Mouse (Mus musculus) stomach, embryonic 14.5 days (tissue): ENCODE measurements around the gene Plod1. TPM values are rescaled to one million over a fixed set of nuclear protein-coding genes. Genes with fewer than 3 reads are reported as not detected.

Experiments used
- ATAC-seq: fragments of 200-750 bp; cut with Nextera tagmentation; 2 replicates; pipeline ENCODE4 v1.8.0; 2017; ENCODE audit warnings: low read depth, moderate TSS enrichment; ENCODE audit not compliant: insufficient number of reproducible peaks, insufficient read depth, low FRiP score
- H3K27ac ChIP-seq: fragments of 300-500 bp; sonication (generic); 2 replicates; pipeline ENCODE4 v1.5.1; 2014; ENCODE audit warnings: mild to moderate bottlenecking, low read length, moderate library complexity, mixed read lengths
- H3K27me3 ChIP-seq: fragments of 300-500 bp; sonication (generic); 2 replicates; pipeline ENCODE4 v1.6.1; 2014; ENCODE audit warnings: low read length, control low read depth, mixed read lengths; ENCODE audit not compliant: control insufficient read depth, insufficient read depth
- H3K36me3 ChIP-seq: fragments of 300-500 bp; sonication (generic); 2 replicates; pipeline ENCODE4 v1.6.1; 2014; ENCODE audit warnings: mild to moderate bottlenecking, control low read depth, low read length, moderate library complexity, mixed read lengths; ENCODE audit not compliant: control insufficient read depth, insufficient read depth
- H3K4me1 ChIP-seq: fragments of 300-500 bp; sonication (generic); 2 replicates; pipeline ENCODE4 v1.6.1; 2014; ENCODE audit warnings: low read length, control low read depth, mixed read lengths; ENCODE audit not compliant: control insufficient read depth, insufficient read depth
- H3K4me2 ChIP-seq: fragments of 300-500 bp; sonication (generic); replicated peaks from 2 replicates; pipeline ENCODE4 v1.6.1; 2014; ENCODE audit warnings: low read depth, low read length, control low read depth
- H3K4me3 ChIP-seq: fragments of 300-500 bp; sonication (generic); 2 replicates; pipeline ENCODE4 v1.5.1; 2014; ENCODE audit warnings: low read depth, low read length, control low read depth
- H3K9ac ChIP-seq: fragments of 300-500 bp; sonication (generic); replicated peaks from 2 replicates; pipeline ENCODE4 v1.6.1; 2014; ENCODE audit warnings: low read depth, mild to moderate bottlenecking, control low read depth, low read length, moderate library complexity, mixed read lengths
- H3K9me3 ChIP-seq: fragments of 300-500 bp; sonication (generic); 2 replicates; pipeline ENCODE4 v1.6.1; 2016; ENCODE audit warnings: low read depth, low read length, control low read depth; ENCODE audit not compliant: control insufficient read depth
- WGBS: fragments of 180-500 bp; shearing (Covaris S2); extraction: QIAGEN DNeasy Blood & Tissue Kit; methylation state at CpG from one replicate; pipeline ENCODE4 v1.1.7; 2014; 5-methylcytosine and 5-hydroxymethylcytosine counted together
- polyA plus RNA-seq: library from polyadenylated mRNA; unstranded; fragments of >200 nt; fragmentation: Nextera tagmentation; extraction: Ambion mirVana; gene quantifications from 2 replicates; pipeline ENCODE4 v1.2.1, GENCODE M21; 2014

Gene Plod1
- polyA plus RNA-seq, 1 experiment from 2014 or later = 53.0 TPM

- Histone ChIP-seq H3K27ac (no peak overlapping the region), H3K4me3 (no peak overlapping the region), H3K4me1 (no peaks in the 10 kb centered on the region), H3K9me3 (no peaks in the 10 kb centered on the region), H3K36me3 (peaks cover 67% of the 10 kb centered on the region), H3K4me2 (no peak overlapping the region), H3K27me3 (no peaks in the 10 kb centered on the region), H3K9ac (no peak overlapping the region)
- 91% methylated on average over 4 of the region's 4 CpGs for WGBS
- no peak for ATAC-seq
These were observed 40.7 kb downstream of the Plod1 start for GRCm38 (mm10) chr4:147895815-147896330.

- H3K4me2 ChIP-seq = no peak overlapping the region
- 79% methylated on average over 6 of the region's 6 CpGs for WGBS
- no peaks in the 10 kb centered on the region for H3K27me3 ChIP-seq
- H3K9ac ChIP-seq = no peak overlapping the region
- no peak for ATAC-seq
- no peaks in the 10 kb centered on the region for H3K4me1 ChIP-seq
- no peaks in the 10 kb centered on the region for H3K9me3 ChIP-seq
- H3K4me3 ChIP-seq = no peak overlapping the region
- H3K36me3 ChIP-seq = peaks cover 54% of the 10 kb centered on the region
- H3K27ac ChIP-seq = no peak overlapping the region
These were observed 46.2 kb downstream of the Plod1 start for GRCm38 (mm10) chr4:147890341-147890740.

- no peak for ATAC-seq
- H3K27ac ChIP-seq = no peak overlapping the region
- H3K4me1 ChIP-seq = no peaks in the 10 kb centered on the region
- H3K9ac ChIP-seq = no peak overlapping the region
- H3K27me3 ChIP-seq = no peaks in the 10 kb centered on the region
- peaks cover 53% of the 10 kb centered on the region for H3K36me3 ChIP-seq
- H3K4me2 ChIP-seq = no peak overlapping the region
- 83% methylated on average over 4 of the region's 4 CpGs for WGBS
- no peaks in the 10 kb centered on the region for H3K9me3 ChIP-seq
- H3K4me3 ChIP-seq = no peak overlapping the region
These were observed 48.3 kb downstream of the Plod1 start for GRCm38 (mm10) chr4:147888237-147888636.

- 93% methylated on average over 7 of the region's 7 CpGs for WGBS
- no peak overlapping the region for H3K4me3 ChIP-seq
- no peaks in the 10 kb centered on the region for H3K9me3 ChIP-seq
- H3K27me3 ChIP-seq = no peaks in the 10 kb centered on the region
- no peak overlapping the region for H3K27ac ChIP-seq
- no peak overlapping the region for H3K4me2 ChIP-seq
- no peaks in the 10 kb centered on the region for H3K4me1 ChIP-seq
- H3K9ac ChIP-seq = no peak overlapping the region
- ATAC-seq = no peak
- H3K36me3 ChIP-seq = peaks cover 62% of the 10 kb centered on the region
These were observed 49.3 kb downstream of the Plod1 start for GRCm38 (mm10) chr4:147887277-147887676.

- Histone ChIP-seq H3K4me1 (no peaks in the 10 kb centered on the region), H3K9ac (no peak overlapping the region), H3K27ac (no peak overlapping the region), H3K4me2 (no peak overlapping the region), H3K27me3 (no peaks in the 10 kb centered on the region), H3K9me3 (no peaks in the 10 kb centered on the region), H3K36me3 (peaks cover 69% of the 10 kb centered on the region), H3K4me3 (no peak overlapping the region)
- WGBS = 93% methylated on average over 12 of the region's 12 CpGs
- ATAC-seq = no peak
These were observed 50.4 kb downstream of the Plod1 start for GRCm38 (mm10) chr4:147886158-147886557.

GRCm38 (mm10) chr4:147884138-147884537 lies 52.4 kb downstream of the Plod1 start:
- H3K36me3 ChIP-seq = peaks cover 77% of the 10 kb centered on the region
- no peak for ATAC-seq
- WGBS = 97% methylated on average over 3 of the region's 3 CpGs

GRCm38 (mm10) chr4:147883041-147883440 lies 53.5 kb downstream of the Plod1 start:
- no peaks in the 10 kb centered on the region for H3K9me3 ChIP-seq
- H3K27me3 ChIP-seq = no peaks in the 10 kb centered on the region
- H3K36me3 ChIP-seq = peaks cover 80% of the 10 kb centered on the region
- no peak overlapping the region for H3K4me2 ChIP-seq
- H3K4me3 ChIP-seq = no peak overlapping the region
- H3K27ac ChIP-seq = no peak overlapping the region
- no peak overlapping the region for H3K9ac ChIP-seq
- 78% methylated on average over 6 of the region's 6 CpGs for WGBS
- ATAC-seq = no peak
- no peaks in the 10 kb centered on the region for H3K4me1 ChIP-seq

More at GRCm38 (mm10) chr4:147884138-147884537, 52.4 kb downstream of the Plod1 start:
- no peak overlapping the region for H3K9ac ChIP-seq
- H3K4me1 ChIP-seq = no peaks in the 10 kb centered on the region
- no peak overlapping the region for H3K27ac ChIP-seq
- no peak overlapping the region for H3K4me2 ChIP-seq
- H3K4me3 ChIP-seq = no peak overlapping the region
- no peaks in the 10 kb centered on the region for H3K9me3 ChIP-seq
- H3K27me3 ChIP-seq = no peaks in the 10 kb centered on the region

- Histone ChIP-seq H3K36me3 (peaks cover 76% of the 10 kb centered on the region), H3K4me2 (no peak overlapping the region), H3K4me1 (no peaks in the 10 kb centered on the region), H3K9me3 (no peaks in the 10 kb centered on the region), H3K9ac (no peak overlapping the region), H3K27ac (no peak overlapping the region), H3K27me3 (no peaks in the 10 kb centered on the region), H3K4me3 (no peak overlapping the region)
- WGBS = 97% methylated on average over 7 of the region's 7 CpGs
- ATAC-seq = no peak
These were observed 54.8 kb downstream of the Plod1 start for GRCm38 (mm10) chr4:147881792-147882191.

GRCm38 (mm10) chr4:147879865-147880264 lies 56.7 kb downstream of the Plod1 start:
- ATAC-seq = peak; percentile 20; the same call in 1 of the 2 replicates
- no peak overlapping the region for H3K4me2 ChIP-seq
- no peaks in the 10 kb centered on the region for H3K27me3 ChIP-seq
- no peak overlapping the region for H3K27ac ChIP-seq
- peaks cover 77% of the 10 kb centered on the region for H3K36me3 ChIP-seq
- 48% methylated on average over 5 of the region's 5 CpGs for WGBS
- H3K9me3 ChIP-seq = no peaks in the 10 kb centered on the region
- H3K4me3 ChIP-seq = no peak overlapping the region
- H3K9ac ChIP-seq = no peak overlapping the region
- no peaks in the 10 kb centered on the region for H3K4me1 ChIP-seq
